Mouse (Mus musculus): ENCODE data around the gene Gpr22.

Gpr22 gene

DNA sequence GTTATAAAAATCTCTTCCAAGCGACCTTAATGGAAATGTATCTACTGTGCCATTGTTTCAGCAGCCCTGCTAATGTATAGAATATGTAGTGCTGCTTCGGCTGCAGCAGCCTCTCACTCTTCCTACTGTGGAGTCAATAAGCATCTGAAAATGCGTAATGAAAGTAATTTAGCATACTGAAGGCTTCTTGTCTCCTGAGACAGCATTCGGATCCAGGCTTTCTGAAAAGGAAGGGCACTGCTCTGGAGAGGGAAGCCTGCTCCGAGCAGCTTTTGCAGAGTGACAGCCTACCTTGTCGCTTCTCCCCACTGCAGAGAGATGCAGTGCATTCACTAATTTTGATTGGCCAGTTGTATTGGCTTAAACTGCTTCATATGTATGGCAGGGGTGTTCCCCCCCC, at the start of gene Gpr22:
Gene Gpr22 (minus strand): TSS at position 348 of the 400 bp plus-strand sequence.
- DNase-seq (ENCODE audit: low spot score in 2 of 2), result no peak

- no peak for DNase-seq (ENCODE audit: low spot score in 2 of 2)
Observed at GRCm38 (mm10) chr12:31755885-31756755, 42.4 kb upstream of the Gpr22 start.

GRCm38 (mm10) chr12:31754465-31754864, 40.7 kb upstream of the Gpr22 start:
- no peak for DNase-seq (ENCODE audit: low spot score in 2 of 2)

GRCm38 (mm10) chr12:31749846-31750245, 36.1 kb upstream of the Gpr22 start:
- DNase-seq (ENCODE audit: low spot score in 2 of 2), result no peak

DNA sequence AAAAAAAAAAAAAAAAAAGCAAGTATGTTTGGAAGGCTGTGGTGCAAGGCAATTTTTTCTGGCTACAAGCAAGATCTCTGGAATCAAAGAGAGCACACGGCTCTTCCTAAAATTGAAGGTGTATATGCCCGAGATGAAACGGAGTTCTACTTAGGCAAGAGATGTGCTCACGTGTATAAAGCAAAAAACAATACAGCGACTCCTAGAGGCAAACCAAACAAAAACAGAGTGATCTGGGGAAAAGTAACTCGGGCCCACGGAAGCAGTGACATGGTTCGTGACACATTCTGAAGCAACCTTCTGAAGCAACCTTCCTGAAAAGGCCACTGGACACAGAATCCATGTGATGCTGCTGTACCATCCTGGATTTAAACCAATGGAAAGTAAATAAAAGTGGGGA, 33.6 kb upstream of the Gpr22 start:
- DNase-seq (ENCODE audit: low spot score in 2 of 2), result no peak

DNA sequence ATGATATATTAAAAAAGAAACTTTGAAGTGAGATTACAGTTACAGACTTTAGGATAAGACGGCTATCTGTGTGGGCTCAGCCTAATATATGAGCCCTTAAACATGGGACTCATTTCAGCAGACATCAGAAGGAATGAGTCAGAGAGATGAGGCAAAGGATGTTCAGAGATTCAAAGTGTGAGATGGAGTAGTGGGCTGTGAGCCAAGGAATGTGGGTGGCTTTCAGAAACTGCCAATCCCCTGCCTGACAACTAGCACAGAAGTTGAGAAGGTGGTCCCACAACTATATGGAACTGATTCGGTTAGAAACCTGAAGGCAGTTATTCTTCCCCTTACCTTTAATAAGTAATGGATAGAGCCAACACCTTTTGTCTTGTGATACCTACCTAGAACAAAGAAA, 20.9 kb upstream of the Gpr22 start:
- DNase-seq (ENCODE audit: low spot score in 2 of 2), result no peak

GRCm38 (mm10) chr12:31730126-31730525, 16.4 kb upstream of the Gpr22 start:
- DNase-seq (ENCODE audit: low spot score in 2 of 2), result no peak

GRCm38 (mm10) chr12:31726707-31727106, 13.0 kb upstream of the Gpr22 start:
- no peak for DNase-seq (ENCODE audit: low spot score in 2 of 2)

DNA sequence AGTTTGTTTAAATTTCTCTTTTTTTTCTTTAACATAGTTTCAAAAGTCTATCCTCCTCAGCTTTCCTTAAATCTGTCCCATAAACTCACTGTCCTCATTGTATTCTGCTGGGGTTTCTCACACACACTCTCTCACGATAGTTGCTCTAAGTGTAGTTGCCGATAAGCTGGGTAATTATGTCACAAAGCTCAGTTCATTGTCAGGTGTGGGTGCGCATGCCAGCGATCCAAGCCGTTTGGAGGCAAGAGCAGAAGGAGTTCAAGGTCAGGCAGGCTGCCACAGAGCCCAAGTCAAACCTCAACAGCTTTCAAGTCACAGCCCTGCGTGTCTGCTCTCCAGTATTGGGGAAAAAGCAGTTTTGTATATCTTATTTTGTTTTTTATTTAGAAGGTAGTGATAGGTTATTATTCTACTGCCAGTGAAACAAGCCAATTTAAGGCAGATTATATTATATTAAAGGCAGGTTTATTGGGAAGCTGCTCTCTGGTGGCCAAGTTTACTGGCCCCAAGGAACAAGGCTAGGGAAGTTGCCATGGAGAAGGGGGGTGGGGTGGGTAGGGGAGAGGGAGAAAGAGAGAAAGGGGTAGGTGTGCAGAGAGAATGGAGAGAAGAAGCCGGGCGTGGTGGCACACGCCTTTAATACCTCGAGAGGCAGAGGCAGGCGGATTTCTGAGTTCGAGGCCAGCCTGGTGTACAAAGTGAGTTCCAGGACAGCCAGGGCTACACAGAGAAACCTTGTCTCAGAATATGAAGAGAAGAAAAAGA, 11.9 kb upstream of the Gpr22 start:
- DNase-seq (ENCODE audit: low spot score in 2 of 2), result no peak

DNA sequence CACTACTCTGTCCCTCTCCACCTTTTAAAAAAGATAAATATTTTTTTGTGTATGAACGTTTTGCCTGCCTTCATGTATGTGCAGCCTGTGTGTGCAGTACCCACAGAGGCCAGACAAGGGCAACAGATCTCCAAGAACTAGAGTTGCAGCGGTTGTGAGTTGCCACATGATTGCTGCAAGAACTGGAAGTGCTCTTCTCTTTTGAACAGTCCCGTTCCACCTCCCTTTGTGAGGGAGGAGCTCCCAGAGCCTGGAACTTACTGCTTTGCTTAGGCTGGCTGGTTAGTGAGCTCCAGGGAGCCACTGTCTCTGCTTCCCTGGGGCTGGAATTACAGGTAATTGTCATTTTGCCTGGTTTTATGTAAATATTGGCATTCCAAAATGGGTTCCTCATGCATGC, 10.8 kb upstream of the Gpr22 start:
- no peak for DNase-seq (ENCODE audit: low spot score in 2 of 2)

- no peak for DNase-seq (ENCODE audit: low spot score in 2 of 2)
Observed at GRCm38 (mm10) chr12:31719586-31720275, 6.0 kb upstream of the Gpr22 start.

DNA sequence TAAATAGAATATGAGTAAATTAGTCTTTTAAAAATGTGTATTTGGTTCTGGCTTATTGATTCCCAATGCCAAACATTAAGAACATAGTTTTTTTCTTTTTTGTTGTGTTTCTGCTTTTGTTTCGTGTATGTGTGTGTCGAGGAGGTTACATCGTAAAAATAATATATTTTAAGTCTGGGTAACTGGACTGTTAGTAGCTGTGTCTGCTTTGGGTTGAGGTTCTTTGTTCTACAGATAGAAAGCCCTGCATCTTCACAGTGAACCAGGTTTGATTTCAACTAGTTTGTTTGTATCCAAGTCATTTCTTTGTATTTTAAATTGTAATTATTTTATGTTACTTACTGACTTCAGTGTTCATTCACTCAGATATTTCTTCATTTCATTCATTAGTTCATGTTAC, 323 bp upstream of the Gpr22 start:
- DNase-seq (ENCODE audit: low spot score in 2 of 2), result no peak

DNA sequence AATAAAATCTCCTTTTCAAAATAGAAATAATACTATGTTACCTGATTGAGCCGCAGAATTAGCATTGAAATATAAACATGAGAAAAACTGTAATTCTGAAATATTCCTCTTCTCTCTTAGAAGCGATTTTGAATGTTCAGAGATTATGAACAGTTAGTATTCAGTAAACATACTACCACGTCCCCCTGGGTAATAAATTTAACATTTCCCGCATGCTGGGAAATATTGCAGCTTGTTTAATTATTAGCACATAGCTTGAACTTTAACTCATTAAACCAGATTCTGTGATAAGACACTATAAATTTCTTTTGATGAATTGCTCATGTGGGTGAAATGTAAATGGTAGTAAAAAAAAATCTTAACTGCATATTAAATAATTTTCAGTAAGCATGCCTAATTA, 1.0 kb downstream of the Gpr22 start:
- no peak for DNase-seq (ENCODE audit: low spot score in 2 of 2)

GRCm38 (mm10) chr12:31712233-31712632, 1.5 kb downstream of the Gpr22 start:
- DNase-seq (ENCODE audit: low spot score in 2 of 2), result no peak

- DNase-seq (ENCODE audit: low spot score in 2 of 2), result no peak
Observed at GRCm38 (mm10) chr12:31709665-31710064, 4.1 kb downstream of the Gpr22 start.

- no peak for DNase-seq (ENCODE audit: low spot score in 2 of 2)
Observed at GRCm38 (mm10) chr12:31707531-31707930, 6.2 kb downstream of the Gpr22 start.

DNA sequence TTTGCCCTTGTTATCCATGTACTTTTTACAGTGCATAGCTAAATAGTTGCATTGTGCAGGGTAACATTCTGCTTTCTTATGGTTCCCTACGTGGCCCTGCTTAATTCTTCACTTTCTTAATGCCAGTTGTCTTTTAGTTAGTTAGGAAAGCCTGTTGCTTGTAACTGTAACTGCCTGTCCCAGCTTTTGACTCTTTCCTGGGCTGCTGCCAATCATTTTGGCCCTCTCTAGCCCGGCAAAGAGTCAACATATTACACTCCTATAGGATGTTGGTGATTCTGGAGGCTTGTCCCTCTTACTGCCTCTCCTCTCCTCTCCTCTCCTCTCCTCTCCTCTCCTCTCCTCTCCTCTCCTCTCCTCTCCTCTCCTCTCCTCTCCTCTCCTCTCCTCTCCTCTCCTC, 7.6 kb downstream of the Gpr22 start:
- DNase-seq (ENCODE audit: low spot score in 2 of 2), result no peak

DNA sequence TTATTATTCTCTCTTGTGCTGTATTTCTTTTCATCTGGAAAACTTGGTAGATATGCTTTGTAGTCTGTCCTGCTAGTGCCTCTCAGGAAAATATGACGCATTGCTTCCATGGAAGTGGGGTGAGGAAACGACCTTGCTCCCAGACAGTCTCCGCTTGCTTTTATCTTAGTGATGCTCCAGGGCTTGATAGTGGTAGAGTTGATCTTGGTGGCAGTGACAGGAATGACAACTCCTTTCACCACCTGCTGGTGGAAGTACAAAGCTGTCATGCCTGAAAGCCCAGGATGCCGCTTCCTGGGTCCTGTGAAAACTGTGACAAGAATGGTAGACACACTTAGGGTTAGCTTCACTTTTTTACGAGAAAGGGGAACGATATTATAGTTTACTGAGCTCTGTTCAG, 9.8 kb downstream of the Gpr22 start:
- DNase-seq (ENCODE audit: low spot score in 2 of 2), result no peak

GRCm38 (mm10) chr12:31701411-31701810, 12.3 kb downstream of the Gpr22 start:
- no peak for DNase-seq (ENCODE audit: low spot score in 2 of 2)

GRCm38 (mm10) chr12:31700623-31701347, 13.0 kb downstream of the Gpr22 start:
- no peak for DNase-seq (ENCODE audit: low spot score in 2 of 2)

DNA sequence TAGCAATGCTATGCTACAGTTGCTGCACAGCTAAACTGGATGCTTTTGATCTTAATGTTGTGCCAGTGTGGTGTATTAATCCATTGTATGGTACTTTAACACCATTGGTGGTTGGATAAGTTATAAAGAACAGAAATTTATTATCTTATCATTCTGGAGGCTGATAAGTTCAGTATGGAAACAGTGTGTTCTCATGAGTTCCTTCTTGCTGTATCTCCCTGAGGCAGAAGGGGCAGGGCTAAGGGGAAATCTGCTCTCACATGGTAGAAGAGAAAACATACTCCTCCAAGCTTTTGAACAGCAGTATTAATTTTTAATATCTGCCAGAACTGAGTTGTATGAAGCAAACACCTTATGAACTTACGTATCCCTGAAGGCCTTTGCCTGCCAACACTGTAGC, 20.5 kb downstream of the Gpr22 start:
- DNase-seq (ENCODE audit: low spot score in 2 of 2), result no peak

GRCm38 (mm10) chr12:31686679-31687078, 27.1 kb downstream of the Gpr22 start:
- no peak for DNase-seq (ENCODE audit: low spot score in 2 of 2)
